Mouse (Mus musculus) urinary bladder, postnatal 4 days (tissue): ENCODE results near the gene Gm20509.
"Not testable (repeated sequence)": the region's sequence is repeated elsewhere in the genome, so short reads cannot be mapped to it uniquely, and the experiment has no call there.

Source experiments
- DNase-seq, 2 experiments: peaks; one replicate each; pipeline ENCODE4 v3.0.0; 2021 to 2022; ENCODE audit warnings: low spot score in 2 of 2

Gm20509 gene

GRCm38 (mm10) chr9:73102181-73102580 is at the start of gene Gm20509:
Gene Gm20509 (plus strand): TSS chr9:73102470.
- no peak for DNase-seq

DNA sequence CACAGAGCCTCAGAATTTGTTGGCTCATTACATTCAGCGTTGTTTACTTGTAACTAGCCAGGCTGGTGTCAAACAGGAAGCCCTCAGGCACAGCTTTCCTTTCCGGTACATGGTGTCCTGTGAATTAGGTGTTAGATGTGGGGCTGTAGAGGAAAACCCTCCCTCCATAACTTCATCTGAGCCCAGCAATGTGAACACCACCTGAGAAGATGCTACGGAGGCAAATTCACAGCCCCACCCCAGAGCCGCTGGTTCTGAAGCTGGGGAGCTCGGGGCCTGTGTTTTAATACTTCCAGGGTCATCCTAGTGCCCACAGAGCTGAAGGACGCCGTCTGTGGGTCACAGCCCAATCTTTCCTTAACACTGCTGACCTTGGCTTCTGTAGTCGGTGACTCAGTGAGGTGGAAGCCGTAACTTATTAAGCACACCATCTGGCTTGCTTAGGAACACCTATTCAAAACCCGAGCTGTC is 46.8 kb upstream of the Gm20509 start:
- DNase-seq: no peak

GRCm38 (mm10) chr9:73059224-73059623 is 43.0 kb upstream of the Gm20509 start:
- no peak for DNase-seq

- no peak for DNase-seq
Measured at GRCm38 (mm10) chr9:73063621-73064290, 38.5 kb upstream of the Gm20509 start.

DNA sequence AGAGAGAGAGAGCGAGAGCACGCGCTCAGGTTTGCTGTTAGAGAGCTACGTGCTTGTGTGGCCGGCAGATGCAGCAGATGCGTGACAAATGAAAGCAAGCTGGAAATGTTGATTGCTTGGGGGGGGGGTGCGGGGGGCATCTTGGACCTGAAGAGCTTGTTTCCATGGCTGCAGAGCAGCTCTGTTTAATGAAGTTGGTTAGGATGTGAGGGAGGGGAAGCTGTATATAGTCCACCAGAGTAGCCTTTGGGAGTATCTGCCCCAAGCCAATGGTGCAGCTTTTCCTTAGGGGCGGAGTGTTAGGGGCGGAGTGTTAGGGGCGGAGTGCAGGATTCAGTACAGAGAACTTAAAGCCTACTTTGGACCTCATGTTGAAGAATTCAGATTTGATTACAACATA is 35.2 kb upstream of the Gm20509 start:
- DNase-seq: no peak

GRCm38 (mm10) chr9:73068230-73068679 is 34.0 kb upstream of the Gm20509 start:
- DNase-seq: no peak

GRCm38 (mm10) chr9:73068688-73069087 is 33.6 kb upstream of the Gm20509 start:
- DNase-seq: no peak

DNA sequence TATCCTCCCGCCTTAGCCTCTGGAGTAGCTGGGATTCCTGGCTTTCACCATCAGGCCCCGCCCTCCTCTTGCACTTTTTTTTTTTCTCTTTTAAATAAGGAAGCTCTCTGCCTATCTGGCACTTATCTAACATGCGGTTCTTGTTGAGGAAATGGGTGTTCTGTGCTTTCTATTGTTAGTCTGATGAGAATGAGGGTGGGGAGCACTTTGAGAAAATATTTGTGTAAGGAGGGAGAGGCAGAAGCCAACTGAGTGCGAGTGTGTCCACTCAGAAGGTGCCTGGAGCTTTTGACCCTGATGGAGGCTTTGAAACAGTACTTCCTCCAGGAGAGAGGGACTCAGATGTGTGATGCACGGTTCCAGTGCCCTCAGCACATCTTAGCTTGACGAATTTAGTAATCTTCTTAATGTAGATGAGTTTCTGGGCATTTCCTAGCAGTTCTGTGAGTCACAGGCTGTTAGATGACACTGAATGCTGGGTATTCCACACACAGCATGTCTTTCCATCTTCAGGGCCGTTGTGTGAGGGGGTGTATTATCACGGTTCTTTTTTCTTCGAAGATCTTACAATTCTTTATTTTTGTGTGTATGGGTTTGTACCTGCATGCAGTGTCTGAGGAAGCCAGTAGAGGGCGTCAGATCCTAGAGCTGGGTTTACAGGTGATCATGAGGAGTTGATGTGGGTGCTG is 31.2 kb upstream of the Gm20509 start:
- no peak for DNase-seq

- no peak for DNase-seq
Measured at GRCm38 (mm10) chr9:73072426-73072825, 29.8 kb upstream of the Gm20509 start.

- DNase-seq: no peak
Measured at GRCm38 (mm10) chr9:73073169-73073568, 29.1 kb upstream of the Gm20509 start.

DNA sequence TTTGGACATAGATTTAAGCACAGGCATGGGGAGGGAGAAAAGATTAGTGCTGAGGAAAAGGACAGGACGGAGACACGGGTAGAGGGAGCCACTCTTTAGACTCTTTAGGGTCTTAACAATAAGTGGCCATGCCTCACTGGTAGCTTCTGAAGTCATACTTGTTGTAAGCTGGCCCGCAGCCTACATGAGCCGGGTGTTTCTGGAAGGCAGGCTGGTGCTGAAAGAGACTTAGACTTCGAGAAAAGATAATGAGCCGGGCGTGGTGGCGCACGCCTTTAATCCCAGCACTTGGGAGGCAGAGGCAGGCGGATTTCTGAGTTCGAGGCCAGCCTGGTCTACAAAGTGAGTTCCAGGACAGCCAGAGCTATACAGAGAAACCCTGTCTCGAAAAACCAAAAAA is 22.9 kb upstream of the Gm20509 start:
- DNase-seq: not testable (repeated sequence)

DNA sequence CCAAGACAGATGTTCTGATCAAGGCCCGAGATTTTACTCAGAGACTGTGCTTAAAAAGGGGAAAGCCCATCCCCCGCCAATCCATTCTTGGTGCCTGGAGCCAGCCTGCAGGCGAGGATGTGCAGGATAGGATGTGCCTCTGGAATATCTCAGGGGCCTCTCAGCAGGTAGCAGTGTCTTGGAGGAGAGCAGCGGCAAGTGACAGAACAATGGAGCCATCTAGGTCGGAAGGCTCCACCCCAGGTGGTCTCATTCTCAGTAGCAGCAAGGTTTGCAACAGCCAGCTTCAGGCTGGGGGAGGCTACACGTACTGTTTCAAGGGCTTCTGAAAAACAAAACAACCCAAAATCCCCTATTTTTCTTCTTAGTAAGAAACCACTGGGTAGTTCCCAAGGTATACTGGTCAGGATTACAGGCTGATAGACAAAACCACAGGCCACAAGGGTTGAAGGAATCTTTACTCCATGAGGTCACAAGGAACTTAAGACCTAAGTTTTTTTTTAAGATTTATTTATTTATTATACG is 22.4 kb upstream of the Gm20509 start:
- no peak for DNase-seq

DNA sequence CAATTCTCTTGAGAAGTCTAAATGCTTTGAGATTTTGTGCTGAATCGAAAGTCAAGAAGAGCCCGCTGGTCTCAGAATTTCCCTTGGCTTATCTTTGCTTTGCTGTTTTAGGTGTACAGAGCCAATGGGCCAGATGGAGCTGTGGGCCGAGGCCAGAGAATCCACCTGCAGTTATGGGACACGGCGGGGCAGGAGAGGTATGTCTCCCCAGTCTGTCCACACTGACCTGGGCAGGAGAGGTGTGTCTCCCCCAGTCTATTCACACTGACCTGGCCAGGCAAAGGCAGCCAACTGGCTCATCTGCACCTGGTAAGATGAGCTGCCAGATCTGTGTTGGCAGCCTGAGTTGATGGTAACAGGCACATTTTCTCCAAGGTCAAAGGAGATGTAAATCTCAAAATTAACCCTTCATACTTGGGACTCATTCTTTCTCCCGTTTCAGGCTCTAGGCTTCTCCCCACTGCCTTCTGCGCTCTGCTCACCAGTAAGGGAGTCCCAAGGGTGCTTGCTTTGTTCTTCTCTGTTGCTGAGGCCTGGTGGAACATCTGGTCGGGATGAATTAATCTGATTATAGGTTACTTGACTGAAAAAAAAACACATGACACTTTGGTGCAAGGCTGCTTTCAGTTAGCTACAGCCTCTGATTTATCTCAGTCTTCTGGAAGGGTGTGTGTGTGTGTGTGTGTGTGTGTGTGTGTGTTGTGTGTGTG is 19.8 kb upstream of the Gm20509 start:
- no peak for DNase-seq

DNA sequence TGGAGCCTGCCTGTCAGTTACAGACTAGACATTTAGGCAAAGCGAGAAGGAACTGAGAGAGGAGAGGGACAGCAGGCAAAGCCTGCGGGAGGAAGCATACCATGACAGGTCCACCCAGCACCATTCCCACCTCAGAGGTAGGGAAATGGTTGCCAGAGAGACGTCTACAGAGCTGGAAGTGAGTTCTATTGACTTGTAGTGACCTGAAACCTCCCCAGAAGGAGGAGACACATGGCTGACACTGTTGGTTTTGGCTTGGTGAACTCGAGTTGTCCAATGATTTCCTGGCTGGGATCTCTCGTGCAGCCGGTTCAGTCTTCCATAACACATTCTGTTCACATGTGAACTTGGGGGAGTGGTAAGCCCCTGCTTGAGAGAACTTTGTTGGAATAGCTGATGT is 18.3 kb upstream of the Gm20509 start:
- no peak for DNase-seq

DNA sequence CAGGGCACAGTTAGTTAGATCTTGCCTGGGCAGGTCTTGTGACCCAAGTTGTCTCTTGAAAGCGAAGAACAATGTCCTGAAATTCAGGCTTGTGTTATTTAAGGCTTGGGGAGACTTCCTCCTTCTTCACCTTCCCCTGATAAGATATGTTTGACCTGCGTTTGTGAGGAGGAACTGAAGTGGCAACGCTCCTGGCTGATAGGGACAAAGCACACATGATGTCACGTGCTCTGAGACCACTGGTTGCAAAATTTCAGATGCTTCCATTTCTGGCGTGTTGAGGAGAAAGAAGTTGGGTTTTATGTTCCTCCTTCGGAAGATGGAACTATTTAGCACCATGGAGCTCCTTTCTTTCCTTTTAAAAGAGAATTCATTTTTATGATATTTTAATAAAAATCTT is 16.4 kb upstream of the Gm20509 start:
- no peak for DNase-seq

DNA sequence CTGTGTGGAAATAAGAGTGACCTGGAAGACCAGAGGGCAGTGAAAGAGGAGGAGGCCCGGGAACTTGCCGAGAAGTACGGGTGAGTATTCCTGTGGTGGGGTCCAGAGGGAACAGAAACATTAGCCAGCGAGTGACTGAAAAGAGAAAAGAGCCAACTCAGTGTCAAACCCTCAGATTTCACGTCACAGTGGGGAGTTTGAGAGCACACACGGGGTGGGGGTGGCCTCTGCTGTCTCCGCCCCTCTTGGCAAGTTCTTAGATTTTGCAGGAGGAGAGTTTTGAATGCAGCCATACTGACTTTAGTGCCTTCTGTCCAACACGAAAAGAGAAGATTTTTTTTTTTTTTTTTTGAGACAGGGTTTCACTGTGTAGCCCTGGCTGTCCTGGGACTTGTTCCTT is 15.1 kb upstream of the Gm20509 start:
- no peak for DNase-seq

DNA sequence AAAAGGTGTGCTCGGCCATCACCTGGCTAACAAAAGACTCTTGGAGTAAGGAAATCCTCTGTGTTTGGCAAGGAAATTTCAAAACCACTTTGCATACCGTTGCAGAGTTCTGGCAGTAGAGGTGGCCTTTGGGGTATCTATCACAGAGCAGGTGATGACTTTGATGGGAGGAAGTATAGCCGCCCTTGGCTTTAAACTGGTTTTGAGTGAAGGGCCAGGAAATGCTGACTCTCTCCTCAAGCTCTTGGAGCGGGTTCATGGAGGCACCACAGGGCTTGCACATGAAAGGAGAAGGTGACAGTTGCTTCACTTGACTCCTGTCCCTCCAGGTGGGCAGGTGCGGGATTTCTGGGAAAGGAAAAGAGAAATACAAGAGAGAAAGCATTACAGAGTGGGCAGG is 14.7 kb upstream of the Gm20509 start:
- DNase-seq: no peak

DNA sequence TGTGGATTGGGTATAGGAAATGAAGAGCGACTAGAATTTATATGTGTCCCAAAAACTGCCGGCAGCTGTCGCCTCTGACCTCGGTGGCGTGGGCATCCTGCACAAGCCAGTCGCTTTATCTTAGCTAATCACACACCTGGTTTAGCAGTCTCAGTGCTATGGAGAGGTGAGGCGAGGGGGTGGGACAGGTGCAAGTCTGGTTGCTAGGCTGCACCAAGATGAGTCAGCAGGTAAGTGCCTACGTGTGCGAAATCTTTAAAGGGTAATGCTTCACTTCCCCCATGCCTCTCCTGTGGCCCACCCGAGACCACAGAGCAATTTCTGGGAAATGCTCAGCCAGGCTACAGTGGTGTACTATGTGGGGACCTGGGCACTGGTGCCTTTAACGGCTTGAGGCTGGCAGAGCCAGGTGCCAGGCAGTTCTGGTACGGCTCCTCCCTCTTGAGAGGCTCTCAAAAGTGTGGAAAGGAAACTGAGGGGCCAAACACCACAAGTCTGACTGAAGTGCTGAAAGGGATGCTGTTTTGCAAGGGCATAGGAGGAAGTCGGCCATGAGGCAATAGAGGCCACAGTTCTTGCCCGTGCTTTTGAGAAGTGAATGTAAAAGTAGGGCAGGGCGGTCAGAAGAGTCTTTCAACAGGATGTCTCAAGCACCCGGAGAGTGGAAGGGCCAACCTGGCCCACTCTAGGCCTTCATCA is 12.9 kb upstream of the Gm20509 start:
- DNase-seq: no peak

GRCm38 (mm10) chr9:73090121-73090520 is 12.1 kb upstream of the Gm20509 start:
- DNase-seq: no peak

- DNase-seq: no peak
Measured at GRCm38 (mm10) chr9:73091747-73092146, 10.5 kb upstream of the Gm20509 start.

DNA sequence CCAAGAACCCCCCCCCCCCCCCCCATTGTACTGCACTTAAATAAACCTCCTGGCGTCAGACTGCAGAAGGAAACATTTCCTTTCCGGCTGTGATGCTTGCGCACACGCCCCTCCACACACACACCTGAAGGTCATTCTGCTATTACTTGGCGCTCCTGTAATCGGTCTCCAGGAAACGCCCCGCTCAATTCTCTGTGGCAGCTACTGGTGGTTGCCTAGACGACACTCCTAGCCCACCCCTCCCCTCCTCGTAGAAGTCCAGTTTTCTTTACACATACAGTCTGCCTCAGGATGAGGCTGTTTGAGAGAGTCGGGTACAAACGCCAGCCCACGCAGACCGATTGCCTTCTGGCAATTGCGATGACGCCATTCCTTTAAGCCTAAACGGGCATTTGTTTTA is 7.7 kb upstream of the Gm20509 start:
- DNase-seq: no peak

GRCm38 (mm10) chr9:73097898-73098297 is 4.4 kb upstream of the Gm20509 start:
- no peak for DNase-seq
